Comparison of ENCODE assay signal across 19 mouse cellular contexts in the genomic region with DNA sequence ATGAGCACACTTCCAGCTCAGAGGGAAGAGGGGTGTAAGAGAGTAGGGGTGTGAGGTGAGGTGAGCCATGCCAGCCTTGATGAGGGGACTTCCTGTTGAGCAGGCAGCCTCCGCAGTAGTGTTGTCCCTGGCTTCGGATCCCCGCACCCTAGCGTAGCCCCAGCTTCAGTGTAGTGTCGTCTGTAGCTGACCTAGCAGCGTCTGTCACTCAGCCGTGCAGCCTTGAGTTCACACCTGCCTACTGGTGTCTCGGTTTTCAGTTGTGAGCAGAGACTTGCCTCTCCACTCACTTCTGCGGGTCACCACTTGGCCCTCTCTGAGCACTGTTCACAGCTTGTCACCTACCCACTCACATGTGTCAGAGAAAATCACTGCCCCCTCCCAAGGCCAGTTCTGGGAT. TPM values are rescaled to one million over a fixed set of nuclear protein-coding genes. Genes with fewer than 3 reads are reported as not detected.
DNase-seq lines count a peak whose midpoint lies in the region; ATAC-seq and TF ChIP-seq lines count a peak whose summit lies in the region.
"Had no signal": no experiment of that assay in that cellular context is flagged by ENCODE, and none has a peak within 500 bp of the region (broad histone marks: within the 10 kb centered on the region; RNA-seq: fewer than 3 reads in every experiment).

No protein-coding gene starts in this region.

- H3K4me2 ChIP-seq in heart, embryonic 14.5 days (ENCODE audit: low read length) = no peak overlapping the region
- H3K4me2 ChIP-seq in kidney, postnatal 0 days (ENCODE audit: low read length) = no peak overlapping the region
- H3K4me2 ChIP-seq: forebrain, embryonic 12.5 days; lung, embryonic 15.5 days; midbrain, embryonic 15.5 days; neural tube, embryonic 15.5 days had no signal

- TF ChIP-seq CTCF in kidney, postnatal 0 days (IDR thresholded peaks at IDR 0.05; ENCODE audit: low read depth) = no peak

- peak; percentile 40 for DNase-seq in adrenal gland, postnatal 14 days
- no peak for DNase-seq in adrenal gland, adult (ENCODE audit: inconsistent age in 2 of 2, low spot score in 1 of 2)
- no peak for DNase-seq in heart, postnatal 4 days
- DNase-seq in kidney, postnatal 0 days (ENCODE audit: low spot score) = no peak
- DNase-seq in kidney, adult 18-20 months = no peak
- DNase-seq in frontal cortex, postnatal 14 days (ENCODE audit: low spot score in 2 of 2) = no peak
- DNase-seq: cerebellum, adult 9-11 months; kidney, adult 9 months; right cerebral cortex, postnatal 14 days; thymus, postnatal 36 days had no signal

- H3K27ac ChIP-seq in heart, embryonic 14.5 days (replicated peaks in 1 of 2; ENCODE audit: control insufficient read depth in 1 of 2, insufficient read depth in 1 of 2, low read depth in 2 of 2, low read length in 2 of 2) = peak overlapping the region; percentile 4 to 46; a peak in 3 of 4 replicates
- peak overlapping the region; percentile 92 for H3K27ac ChIP-seq in kidney, postnatal 0 days
- H3K27ac ChIP-seq: forebrain, embryonic 12.5 days; hindbrain, embryonic 10.5 days; layer of hippocampus, adult 2 months; liver, embryonic 14.5 days; midbrain, embryonic 15.5 days; neural tube, embryonic 15.5 days had no signal

- H3K4me3 ChIP-seq in heart, embryonic 14.5 days (ENCODE audit: control insufficient read depth in 1 of 2, insufficient read depth in 1 of 2, low read depth in 1 of 2, low read length in 2 of 2) = no peak overlapping the region
- H3K4me3 ChIP-seq in kidney, postnatal 0 days (replicated peaks; ENCODE audit: low read depth, low read length) = no peak overlapping the region
- H3K4me3 ChIP-seq: forebrain, embryonic 12.5 days; hindbrain, embryonic 10.5 days; layer of hippocampus, adult 2 months; lung, embryonic 15.5 days; midbrain, embryonic 15.5 days; myocyte; neural tube, embryonic 15.5 days had no signal

- no peak; the same call in 1 of the 2 replicates for ATAC-seq in heart, embryonic 14.5 days (ENCODE audit: insufficient number of reproducible peaks, insufficient read depth, low FRiP score, low read depth)
- no peak for ATAC-seq in kidney, postnatal 0 days (replicated peaks; ENCODE audit: low FRiP score, low read depth)
- ATAC-seq: midbrain, embryonic 15.5 days had no signal

- H3K4me1 ChIP-seq in heart, embryonic 14.5 days (ENCODE audit: control insufficient read depth in 2 of 2, insufficient read depth in 2 of 2, low read length in 2 of 2) = peaks cover 31 to 33% of the 10 kb centered on the region in 2 experiments
- peaks cover 35% of the 10 kb centered on the region for H3K4me1 ChIP-seq in kidney, postnatal 0 days (replicated peaks; ENCODE audit: insufficient read depth, low read length)
- H3K4me1 ChIP-seq: forebrain, embryonic 12.5 days; midbrain, embryonic 15.5 days; neural tube, embryonic 15.5 days had no signal

- no peaks in the 10 kb centered on the region for H3K9me3 ChIP-seq in heart, embryonic 14.5 days (ENCODE audit: control insufficient read depth, low read length)
- H3K9me3 ChIP-seq in kidney, postnatal 0 days (replicated peaks; ENCODE audit: low read length) = no peaks in the 10 kb centered on the region
- H3K9me3 ChIP-seq: forebrain, embryonic 12.5 days; hindbrain, embryonic 10.5 days; lung, embryonic 15.5 days; midbrain, embryonic 15.5 days; neural tube, embryonic 15.5 days had no signal

- WGBS in heart, embryonic 14.5 days = 69% methylated on average over 9 of the region's 9 CpGs
- whole genome bisulfite sequencing in kidney, postnatal 0 days = 47% methylated on average over 9 of the region's 9 CpGs

- no peaks in the 10 kb centered on the region for H3K27me3 ChIP-seq in heart, embryonic 14.5 days (ENCODE audit: control insufficient read depth, insufficient read depth, low read length)
- H3K27me3 ChIP-seq in kidney, postnatal 0 days (ENCODE audit: insufficient read depth, low read length) = no peaks in the 10 kb centered on the region
- H3K27me3 ChIP-seq: forebrain, embryonic 12.5 days; lung, embryonic 15.5 days; midbrain, embryonic 15.5 days; neural tube, embryonic 15.5 days had no signal

- no peak overlapping the region for H3K9ac ChIP-seq in heart, embryonic 14.5 days (ENCODE audit: low read length)
- no peak overlapping the region for H3K9ac ChIP-seq in kidney, postnatal 0 days (ENCODE audit: low read depth, low read length)
- H3K9ac ChIP-seq: forebrain, embryonic 12.5 days; liver, embryonic 14.5 days; lung, embryonic 15.5 days; midbrain, embryonic 15.5 days; neural tube, embryonic 15.5 days had no signal

- no peaks in the 10 kb centered on the region for H3K36me3 ChIP-seq in heart, embryonic 14.5 days (ENCODE audit: control insufficient read depth, insufficient read depth, low read length)
- H3K36me3 ChIP-seq in kidney, postnatal 0 days (ENCODE audit: insufficient read depth, low read length) = no peaks in the 10 kb centered on the region
- H3K36me3 ChIP-seq: forebrain, embryonic 12.5 days; hindbrain, embryonic 10.5 days; lung, embryonic 15.5 days; midbrain, embryonic 15.5 days; neural tube, embryonic 15.5 days had no signal

RNA-seq across cellular contexts. Expression of gene Cish, which starts 13.3 kb away (rescaled TPM):
- 20.5 and 63.5 TPM in 2 replicates for total RNA-seq in adrenal gland, postnatal 14 days (2021)
- 14.7 and 14.9 TPM in 2 replicates for polyA plus RNA-seq in heart, embryonic 14.5 days (2014; fragmentation: Nextera tagmentation; extraction: Ambion mirVana)
- 100 to 1,000 TPM; 146 to 176 TPM for total RNA-seq in heart, postnatal 4 days (2021)
- 26.2 and 30.5 TPM in 2 replicates for polyA plus RNA-seq in kidney, postnatal 0 days (2015; fragmentation: Nextera tagmentation; extraction: Ambion mirVana)

RNA-seq across cellular contexts. Expression of gene Mapkapk3, which starts 19.5 kb away (rescaled TPM):
- 34.9 and 42.8 TPM in 2 replicates for total RNA-seq in adrenal gland, postnatal 14 days (2021)
- 6.4 and 6.5 TPM in 2 replicates for polyA plus RNA-seq in heart, embryonic 14.5 days (2014; fragmentation: Nextera tagmentation; extraction: Ambion mirVana)
- total RNA-seq in heart, postnatal 4 days (2021) = 10 to 100 TPM; 18.3 to 18.9 TPM
- polyA plus RNA-seq in kidney, postnatal 0 days (2015; fragmentation: Nextera tagmentation; extraction: Ambion mirVana) = 13.4 and 14.0 TPM in 2 replicates

RNA-seq across cellular contexts. Expression of gene Hemk1, which starts 29.0 kb away (rescaled TPM):
- total RNA-seq in adrenal gland, postnatal 14 days (2021) = 23.1 and 23.9 TPM in 2 replicates
- 13.6 and 14.2 TPM in 2 replicates for polyA plus RNA-seq in heart, embryonic 14.5 days (2014; fragmentation: Nextera tagmentation; extraction: Ambion mirVana)
- total RNA-seq in heart, postnatal 4 days (2021) = 10 to 100 TPM; 13.0 to 15.0 TPM
- polyA plus RNA-seq in kidney, postnatal 0 days (2015; fragmentation: Nextera tagmentation; extraction: Ambion mirVana) = 10.1 and 11.5 TPM in 2 replicates

RNA-seq across cellular contexts. Expression of gene 6430571L13Rik, which starts 31.2 kb away (rescaled TPM):
- total RNA-seq in adrenal gland, postnatal 14 days (2021) = 2.3 and 2.8 TPM in 2 replicates
- polyA plus RNA-seq in heart, embryonic 14.5 days (2014; fragmentation: Nextera tagmentation; extraction: Ambion mirVana) = 0.51 and 1.1 TPM in 2 replicates
- total RNA-seq in heart, postnatal 4 days (2021) = 1 to 10 TPM; 4.6 to 5.8 TPM
- 2.0 and 2.2 TPM in 2 replicates for polyA plus RNA-seq in kidney, postnatal 0 days (2015; fragmentation: Nextera tagmentation; extraction: Ambion mirVana)
